Mouse (Mus musculus) spleen, adult 2 months (tissue): ENCODE results near the gene Ktn1.

Source experiments
- CTCF ChIP-seq: fragments of 200-500 bp; IDR thresholded peaks from 2 replicates; pipeline ENCODE4 v1.5.1; 2011; ENCODE audit warnings: mild to moderate bottlenecking, inconsistent platforms; ENCODE audit not compliant: insufficient read depth, insufficient read length, insufficient replicate concordance; ENCODE audit errors: extremely low read depth
- POLR2A ChIP-seq: fragments of 200-500 bp; IDR thresholded peaks from 2 replicates; pipeline ENCODE4 v1.6.1; 2011; ENCODE audit warnings: low read depth, low read length, inconsistent platforms

DNA sequence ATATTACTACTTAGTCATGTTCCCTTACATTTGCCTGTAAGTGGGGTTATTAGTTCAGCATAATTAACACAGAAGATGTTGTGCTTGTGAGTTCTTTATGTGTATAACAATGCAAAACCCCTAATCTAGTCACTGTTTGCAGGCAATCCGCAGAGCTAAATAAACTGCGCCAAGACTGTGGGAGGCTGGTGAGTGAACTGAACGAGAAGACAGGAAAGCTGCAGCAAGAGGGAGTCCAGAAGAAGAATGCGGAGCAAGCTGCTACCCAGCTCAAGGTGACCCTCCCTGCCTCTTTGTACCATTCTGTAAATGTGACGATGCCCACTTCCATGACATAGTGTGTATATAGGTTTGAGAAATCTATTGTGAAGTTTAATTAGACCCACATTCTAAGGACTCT lies 36.3 kb downstream of the Ktn1 start:
- TF ChIP-seq CTCF (no peak), POLR2A (no peak)
